Mouse (Mus musculus) midbrain, embryonic 16.5 days (tissue): ENCODE measurements around the gene Rb1. TPM values are rescaled to one million over a fixed set of nuclear protein-coding genes. Genes with fewer than 3 reads are reported as not detected.

Experiments
- ATAC-seq: fragments of 200-750 bp; cut with Nextera tagmentation; 2 replicates; pipeline ENCODE4 v1.8.0; 2017; ENCODE audit warnings: moderate TSS enrichment
- H3K27ac ChIP-seq: fragments of 300-500 bp; sonication (generic); 2 replicates; pipeline ENCODE4 v1.5.1; 2014; ENCODE audit warnings: mild to moderate bottlenecking, low read length, mixed read lengths
- H3K27me3 ChIP-seq: fragments of 300-500 bp; sonication (generic); 2 replicates; pipeline ENCODE4 v1.6.1; 2014; ENCODE audit warnings: low read depth, low read length, mixed read lengths; ENCODE audit not compliant: control insufficient read depth, insufficient read depth
- H3K36me3 ChIP-seq: fragments of 300-500 bp; sonication (generic); 2 replicates; pipeline ENCODE4 v1.6.1; 2014; ENCODE audit warnings: mild to moderate bottlenecking, low read length, moderate library complexity, mixed read lengths; ENCODE audit not compliant: control insufficient read depth, insufficient read depth
- H3K4me1 ChIP-seq: fragments of 300-500 bp; sonication (generic); 2 replicates; pipeline ENCODE4 v1.6.1; 2014; ENCODE audit warnings: mild to moderate bottlenecking, low read length, mixed read lengths; ENCODE audit not compliant: control insufficient read depth, insufficient read depth
- H3K4me2 ChIP-seq: fragments of 300-500 bp; sonication (generic); 2 replicates; pipeline ENCODE4 v1.6.1; 2014; ENCODE audit warnings: mild to moderate bottlenecking, low read length, mixed read lengths
- H3K4me3 ChIP-seq: fragments of 300-500 bp; sonication (generic); 2 replicates; pipeline ENCODE4 v1.5.1; 2014; ENCODE audit warnings: low read depth, mild to moderate bottlenecking, low read length, moderate library complexity, mixed read lengths
- H3K9ac ChIP-seq: fragments of 300-500 bp; sonication (generic); 2 replicates; pipeline ENCODE4 v1.6.1; 2014; ENCODE audit warnings: low read depth, low read length, mixed read lengths
- H3K9me3 ChIP-seq: fragments of 300-500 bp; sonication (generic); replicated peaks from 2 replicates; pipeline ENCODE4 v1.6.1; 2014; ENCODE audit warnings: mild to moderate bottlenecking, low read length, mixed read lengths; ENCODE audit not compliant: control insufficient read depth, poor library complexity, severe bottlenecking
- WGBS: fragments of 180-500 bp; shearing (Covaris S2); extraction: QIAGEN DNeasy Blood & Tissue Kit; methylation state at CpG from one replicate; pipeline ENCODE4 v1.1.7; 2014; 5-methylcytosine and 5-hydroxymethylcytosine counted together
- polyA plus RNA-seq: library from polyadenylated mRNA; unstranded; fragments of >200 nt; fragmentation: Nextera tagmentation; extraction: Ambion mirVana; gene quantifications from 2 replicates; pipeline ENCODE4 v1.2.1, GENCODE M21; 2015

Rb1 gene
- polyA plus RNA-seq, 1 experiment from 2014 or later, result 20.4 TPM

DNA sequence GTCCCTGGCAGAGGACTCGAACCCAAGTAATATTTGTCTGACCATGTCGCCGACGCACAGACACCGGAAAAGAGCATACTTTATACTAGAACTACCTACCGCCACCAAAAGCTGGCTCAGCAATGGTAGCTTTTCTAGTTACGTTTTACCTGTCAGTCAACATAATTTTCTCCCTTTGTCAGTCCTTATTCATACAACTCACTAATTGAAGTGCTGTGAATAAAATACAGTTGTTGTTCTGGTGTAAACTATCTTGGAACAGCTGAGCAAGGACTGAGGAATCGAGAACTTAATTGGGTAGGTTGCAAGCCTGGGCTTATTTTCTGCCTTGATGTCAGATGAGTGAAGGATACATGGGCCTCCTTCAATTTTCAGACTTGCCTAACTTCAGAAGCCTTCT is 889 bp upstream of the Rb1 start:
- no peaks in the 10 kb centered on the region for H3K36me3 ChIP-seq
- 6% methylated on average over 8 of the region's 8 CpGs for WGBS
- no peaks in the 10 kb centered on the region for H3K9me3 ChIP-seq
- ATAC-seq, result peak; percentile 19; the same call in 1 of the 2 replicates
- H3K4me2 ChIP-seq, result peak overlapping the region; percentile 58
- H3K4me3 ChIP-seq, result peak overlapping the region; percentile 94
- peak overlapping the region; percentile 93 for H3K9ac ChIP-seq
- peak overlapping the region; percentile 93 for H3K27ac ChIP-seq
- no peaks in the 10 kb centered on the region for H3K27me3 ChIP-seq
- peaks cover 19% of the 10 kb centered on the region for H3K4me1 ChIP-seq

- 0 out of 2 replicates have a peak, but pooled peaks cover 6% of the 10 kb centered on the region for H3K36me3 ChIP-seq
- H3K4me1 ChIP-seq, result peaks cover 19% of the 10 kb centered on the region
- no peaks in the 10 kb centered on the region for H3K9me3 ChIP-seq
- ATAC-seq, result peak; percentile 76
- H3K27me3 ChIP-seq, result no peaks in the 10 kb centered on the region
- peak overlapping the region; percentile 93 for H3K27ac ChIP-seq
- peak overlapping the region; percentile 94 for H3K4me3 ChIP-seq
- peak overlapping the region; percentile 93 for H3K9ac ChIP-seq
- WGBS, result under 1% methylated on average over 44 of the region's 55 CpGs
- peak overlapping the region; percentile 83 for H3K4me2 ChIP-seq
Observed at GRCm38 (mm10) chr14:73324634-73325455, 777 bp downstream of the Rb1 start.

DNA sequence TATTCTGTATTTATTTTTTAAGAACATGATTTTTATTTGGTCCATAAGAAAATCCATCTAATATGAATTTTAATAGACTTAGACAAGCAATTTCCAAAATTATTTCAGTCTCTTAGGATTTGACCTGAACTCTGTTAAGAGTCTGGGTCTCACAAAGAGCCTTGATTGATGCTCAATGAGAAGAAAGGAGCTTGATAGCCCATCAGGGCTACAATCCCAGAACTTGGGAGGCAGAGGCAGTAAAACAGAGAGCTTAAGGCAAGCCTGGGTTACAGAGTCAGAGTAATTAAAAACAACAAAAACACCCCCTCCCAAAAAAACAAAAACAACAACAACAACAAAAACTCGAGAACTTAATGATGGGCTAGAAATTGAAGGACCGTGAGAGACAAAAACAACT is 1.7 kb downstream of the Rb1 start:
- H3K4me2 ChIP-seq, result peak overlapping the region; percentile 25; the same call in 1 of the 2 replicates
- no peak overlapping the region for H3K4me3 ChIP-seq
- ATAC-seq, result no peak
- H3K27me3 ChIP-seq, result no peaks in the 10 kb centered on the region
- WGBS, result 56% methylated on average over 2 of the region's 2 CpGs
- 0 out of 2 replicates have a peak, but pooled peaks cover 6% of the 10 kb centered on the region for H3K36me3 ChIP-seq
- H3K9ac ChIP-seq, result no peak overlapping the region
- peaks cover 19% of the 10 kb centered on the region for H3K4me1 ChIP-seq
- H3K9me3 ChIP-seq, result no peaks in the 10 kb centered on the region
- H3K27ac ChIP-seq, result no peak overlapping the region

DNA sequence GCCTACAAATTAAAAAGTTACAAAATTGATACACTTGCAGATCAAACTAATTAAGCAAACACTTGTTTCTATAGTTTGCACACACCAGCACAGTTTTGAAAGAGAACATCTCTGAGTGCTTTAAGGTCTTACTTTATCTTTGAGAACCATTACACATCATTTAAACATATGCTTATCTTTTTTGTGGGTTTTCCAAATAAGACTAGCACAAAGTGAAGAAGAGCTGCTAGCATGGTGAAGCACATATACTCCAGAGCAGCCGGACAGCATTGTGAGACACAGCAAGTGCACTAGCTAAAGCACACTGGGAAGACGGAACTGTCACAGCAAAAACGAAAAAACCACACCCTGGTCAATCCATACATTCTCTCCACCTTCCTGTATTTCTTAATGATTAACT is 3.5 kb downstream of the Rb1 start:
- Histone ChIP-seq H3K36me3 (0 out of 2 replicates have a peak, but pooled peaks cover 6% of the 10 kb centered on the region), H3K9me3 (no peaks in the 10 kb centered on the region), H3K4me3 (no peak overlapping the region), H3K27ac (no peak overlapping the region), H3K27me3 (no peaks in the 10 kb centered on the region), H3K4me1 (peaks cover 19% of the 10 kb centered on the region), H3K9ac (no peak overlapping the region), H3K4me2 (no peak overlapping the region)
- no peak for ATAC-seq
- 87% methylated on average over 3 of the region's 3 CpGs for WGBS

- H3K27me3 ChIP-seq, result no peaks in the 10 kb centered on the region
- no peak overlapping the region for H3K4me2 ChIP-seq
- no peak overlapping the region for H3K27ac ChIP-seq
- no peaks in the 10 kb centered on the region for H3K9me3 ChIP-seq
- no peaks in the 10 kb centered on the region; the same call in 1 of the 2 replicates for H3K4me1 ChIP-seq
- ATAC-seq, result no peak
- no peak overlapping the region for H3K4me3 ChIP-seq
- 0 out of 2 replicates have a peak, but pooled peaks cover 6% of the 10 kb centered on the region for H3K36me3 ChIP-seq
- no peak overlapping the region for H3K9ac ChIP-seq
Observed at GRCm38 (mm10) chr14:73316933-73317332, 8.7 kb downstream of the Rb1 start.

DNA sequence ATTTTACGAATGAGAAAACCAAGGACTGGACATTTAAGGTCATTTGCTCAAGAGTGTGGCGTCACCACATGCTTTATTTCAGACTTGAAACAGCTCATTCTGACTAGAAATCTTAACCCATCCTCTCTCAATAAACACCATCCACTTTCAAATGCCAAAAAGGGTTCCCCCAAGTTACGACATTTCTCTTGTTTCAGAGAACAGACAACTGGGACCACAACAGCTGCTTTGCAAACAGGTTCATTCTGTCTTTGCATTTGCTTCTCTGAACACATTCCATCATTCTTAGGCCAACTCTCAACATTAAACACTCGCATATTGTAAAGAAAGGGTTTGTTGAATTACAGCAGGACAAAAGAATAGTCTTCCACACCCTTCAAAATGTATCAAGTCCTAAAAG is 11.8 kb downstream of the Rb1 start:
- no peaks in the 10 kb centered on the region for H3K27me3 ChIP-seq
- 62% methylated on average over 4 of the region's 4 CpGs for WGBS
- no peaks in the 10 kb centered on the region; the same call in 1 of the 2 replicates for H3K4me1 ChIP-seq
- no peak overlapping the region for H3K9ac ChIP-seq
- H3K4me3 ChIP-seq, result no peak overlapping the region
- no peaks in the 10 kb centered on the region for H3K9me3 ChIP-seq
- H3K36me3 ChIP-seq, result no peaks in the 10 kb centered on the region
- ATAC-seq, result no peak
- no peak overlapping the region for H3K4me2 ChIP-seq
- H3K27ac ChIP-seq, result no peak overlapping the region

- H3K27me3 ChIP-seq, result no peaks in the 10 kb centered on the region
- H3K9ac ChIP-seq, result no peak overlapping the region
- ATAC-seq, result no peak
- H3K9me3 ChIP-seq, result no peaks in the 10 kb centered on the region
- H3K4me1 ChIP-seq, result no peaks in the 10 kb centered on the region; the same call in 1 of the 2 replicates
- no peak overlapping the region for H3K4me3 ChIP-seq
- H3K27ac ChIP-seq, result no peak overlapping the region
- no peak overlapping the region for H3K4me2 ChIP-seq
- WGBS, result 62% methylated on average over 5 of the region's 5 CpGs
- no peaks in the 10 kb centered on the region for H3K36me3 ChIP-seq
Observed at GRCm38 (mm10) chr14:73313396-73313795, 12.2 kb downstream of the Rb1 start.

DNA sequence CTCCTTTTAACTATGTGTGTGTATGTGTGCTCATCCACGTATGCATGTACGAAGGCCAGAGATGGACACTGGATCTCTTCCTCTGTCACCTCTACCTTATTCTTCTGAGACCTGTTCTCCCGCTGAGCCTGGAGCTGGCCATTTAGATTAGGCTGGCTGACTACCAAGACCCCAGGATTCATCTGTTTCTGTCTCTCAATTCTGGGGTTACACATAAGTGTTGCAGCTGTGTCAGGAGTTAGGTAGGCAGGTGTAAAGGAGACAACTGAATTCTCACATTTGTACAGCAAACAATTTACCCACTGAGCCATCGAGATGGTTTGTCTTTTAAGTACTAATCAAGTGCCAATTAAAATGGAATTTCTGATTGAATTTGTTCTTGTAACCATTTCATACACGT is 12.7 kb downstream of the Rb1 start:
- 83% methylated on average over 5 of the region's 5 CpGs for WGBS
- H3K4me2 ChIP-seq, result no peak overlapping the region
- H3K4me1 ChIP-seq, result no peaks in the 10 kb centered on the region; the same call in 1 of the 2 replicates
- H3K36me3 ChIP-seq, result no peaks in the 10 kb centered on the region
- H3K4me3 ChIP-seq, result no peak overlapping the region
- no peak for ATAC-seq
- no peak overlapping the region for H3K9ac ChIP-seq
- no peaks in the 10 kb centered on the region for H3K27me3 ChIP-seq
- no peaks in the 10 kb centered on the region for H3K9me3 ChIP-seq
- H3K27ac ChIP-seq, result no peak overlapping the region

GRCm38 (mm10) chr14:73307490-73307889 is 18.1 kb downstream of the Rb1 start:
- 69% methylated on average over 1 of the region's 1 CpGs for WGBS
- Histone ChIP-seq H3K9ac (no peak overlapping the region), H3K36me3 (no peaks in the 10 kb centered on the region), H3K9me3 (no peaks in the 10 kb centered on the region), H3K4me1 (no peaks in the 10 kb centered on the region), H3K4me3 (no peak overlapping the region), H3K27me3 (no peaks in the 10 kb centered on the region), H3K4me2 (no peak overlapping the region), H3K27ac (no peak overlapping the region)
- ATAC-seq, result no peak
